Comparison of ENCODE assay signal across 1 mouse cellular context in the genomic region with DNA sequence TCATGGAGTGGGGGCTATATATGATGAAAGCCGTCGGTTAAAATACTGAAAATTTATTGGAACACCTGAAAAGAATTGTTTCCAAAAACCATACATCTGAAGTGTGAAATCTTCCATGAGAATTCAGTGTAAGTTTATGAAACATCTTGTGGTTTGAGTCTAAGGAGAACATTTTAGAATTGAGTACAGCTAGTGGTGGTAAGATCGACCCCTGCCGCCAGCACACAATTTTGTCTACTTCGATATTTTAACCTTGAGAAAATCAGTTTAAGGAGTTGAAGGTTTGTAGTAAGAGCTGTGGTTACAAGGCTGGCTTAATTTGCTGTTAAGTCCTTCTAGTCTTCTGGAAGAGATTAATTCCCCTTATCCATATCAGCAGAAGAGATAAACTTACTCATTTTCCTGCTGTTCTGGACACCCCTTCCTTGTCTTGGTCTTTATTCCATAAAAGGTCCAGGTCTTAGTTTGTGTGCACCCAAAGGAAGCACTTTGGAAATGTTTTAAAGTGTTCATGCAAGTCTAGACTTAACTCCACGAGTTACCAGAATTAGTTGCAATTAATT.
TF ChIP-seq lines count a peak whose summit lies in the region.

No protein-coding gene starts in this region.

TF ChIP-seq in MEL, 35 proteins besides CTCF, POLR2A, EP300 and RAD21 (continued from another document):
- peak; percentile 17; the same call in 1 of the 2 replicates for TF ChIP-seq MXI1 (IDR thresholded peaks at IDR 0.05; ENCODE audit: low read depth, low read length)
